Mouse (Mus musculus): Measurements from ENCODE around the gene Vmn1r227.

GRCm38 (mm10) chr17:20729543-20729942, at the start of gene Vmn1r227:
- no peak for TF ChIP-seq EP300 (IDR thresholded peaks at IDR 0.05; ENCODE audit: low read depth in 1 of 2, low read length in 2 of 2)
- no peak for TF ChIP-seq CTCF (IDR thresholded peaks at IDR 0.05 in 2 of 3, conservative IDR thresholded peaks at IDR 0.05 in 1 of 3; ENCODE audit: control insufficient read depth in 1 of 3, insufficient read depth in 1 of 3, low read depth in 2 of 3, low read length in 3 of 3, poor library complexity in 1 of 3, severe bottlenecking in 1 of 3)
- TF ChIP-seq RCOR1 (IDR thresholded peaks at IDR 0.05; ENCODE audit: low read depth, low read length): no peak
- no peak for TF ChIP-seq POLR2A (IDR thresholded peaks at IDR 0.05; ENCODE audit: control insufficient read depth in 1 of 2, insufficient read depth in 1 of 2, low read depth in 1 of 2, low read length in 2 of 2, poor library complexity in 1 of 2)
- no peak for TF ChIP-seq BHLHE40 (IDR thresholded peaks at IDR 0.05; ENCODE audit: borderline replicate concordance, low read depth, low read length)
- TF ChIP-seq TCF12 (IDR thresholded peaks at IDR 0.05; ENCODE audit: low read depth, low read length): no peak
- TF ChIP-seq MEF2A (IDR thresholded peaks at IDR 0.05; ENCODE audit: extremely low read depth, insufficient replicate concordance, low read depth, low read length, poor library complexity, severe bottlenecking): no peak
- no peak for TF ChIP-seq E2F4 (IDR thresholded peaks at IDR 0.05; ENCODE audit: borderline replicate concordance, low read depth, low read length)
- TF ChIP-seq MAX (IDR thresholded peaks at IDR 0.05; ENCODE audit: low read length): no peak
- TF ChIP-seq ZMIZ1 (IDR thresholded peaks at IDR 0.05; ENCODE audit: low read depth, low read length): no peak
- TF ChIP-seq ETS1 (IDR thresholded peaks at IDR 0.05; ENCODE audit: low read depth, low read length): no peak
